Mouse (Mus musculus): ENCODE measurements around the gene Dnase1l3.

Gene Dnase1l3

GRCm38 (mm10) chr14:7977471-7977870 lies 16.9 kb downstream of the Dnase1l3 start:
- no peak for DNase-seq (ENCODE audit: low read depth)

GRCm38 (mm10) chr14:7975177-7975576 lies 19.2 kb downstream of the Dnase1l3 start:
- no peak for DNase-seq (ENCODE audit: low read depth)

DNA sequence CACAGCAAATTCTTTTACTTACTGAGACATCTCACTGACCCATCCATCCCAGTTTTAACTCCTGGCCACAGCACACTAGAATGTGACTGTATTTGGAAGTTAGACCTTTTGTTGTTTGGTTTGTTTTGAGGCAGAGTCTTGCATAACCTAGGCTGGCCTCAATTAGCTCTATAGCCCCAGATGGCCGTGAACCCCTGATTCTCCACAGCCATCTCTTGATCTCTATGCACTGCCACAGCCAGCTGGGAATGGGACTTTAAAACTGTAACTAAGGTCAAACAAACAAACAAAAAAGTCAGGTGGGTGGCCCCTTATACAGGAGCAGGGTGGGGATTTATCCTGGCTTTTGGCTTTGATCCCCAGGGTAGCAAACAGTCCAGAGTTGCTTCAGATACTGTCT lies 19.7 kb downstream of the Dnase1l3 start:
- no peak for DNase-seq (ENCODE audit: low read depth)

DNA sequence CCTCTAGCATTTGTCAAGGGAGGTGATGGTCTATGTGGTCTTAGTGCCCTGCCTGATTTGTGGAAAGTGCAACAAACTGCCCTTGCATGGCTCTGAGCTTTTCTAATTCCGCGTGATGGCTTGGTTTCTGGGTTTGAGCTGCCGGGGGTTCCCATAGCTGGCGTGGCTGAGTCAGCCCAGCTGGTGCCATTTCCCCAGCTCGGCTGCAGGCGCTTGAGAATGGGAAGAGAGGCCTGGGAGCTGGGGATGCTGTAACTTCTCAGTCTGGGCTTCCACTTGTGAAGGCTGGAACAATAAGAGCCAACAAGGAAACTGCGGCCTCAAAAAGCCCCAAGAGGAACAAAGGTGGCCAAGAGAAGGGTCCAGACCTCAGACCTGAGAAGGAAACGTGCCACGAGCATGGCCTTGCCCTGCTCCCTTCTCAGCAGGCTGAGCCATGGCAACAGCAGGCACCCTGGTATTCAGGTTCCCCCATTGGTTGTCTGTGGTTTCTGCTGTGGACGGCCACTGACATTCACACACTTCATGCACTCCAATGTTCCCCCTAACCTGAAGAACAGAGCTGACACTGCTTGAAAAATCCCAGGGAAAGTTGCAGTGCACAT lies 22.4 kb downstream of the Dnase1l3 start:
- DNase-seq (ENCODE audit: low read depth) = no peak

- peak; percentile 68 for DNase-seq (ENCODE audit: low read depth)
Observed at GRCm38 (mm10) chr14:7964219-7964889, 30.0 kb downstream of the Dnase1l3 start.

GRCm38 (mm10) chr14:7963160-7963559 lies 31.2 kb downstream of the Dnase1l3 start:
- DNase-seq (ENCODE audit: low read depth) = no peak

- no peak for DNase-seq (ENCODE audit: low read depth)
Observed at GRCm38 (mm10) chr14:7962626-7963025, 31.7 kb downstream of the Dnase1l3 start.

GRCm38 (mm10) chr14:7961714-7962113 lies 32.7 kb downstream of the Dnase1l3 start:
- DNase-seq (ENCODE audit: low read depth) = no peak

GRCm38 (mm10) chr14:7960616-7961015 lies 33.8 kb downstream of the Dnase1l3 start:
- DNase-seq (ENCODE audit: low read depth) = no peak

DNA sequence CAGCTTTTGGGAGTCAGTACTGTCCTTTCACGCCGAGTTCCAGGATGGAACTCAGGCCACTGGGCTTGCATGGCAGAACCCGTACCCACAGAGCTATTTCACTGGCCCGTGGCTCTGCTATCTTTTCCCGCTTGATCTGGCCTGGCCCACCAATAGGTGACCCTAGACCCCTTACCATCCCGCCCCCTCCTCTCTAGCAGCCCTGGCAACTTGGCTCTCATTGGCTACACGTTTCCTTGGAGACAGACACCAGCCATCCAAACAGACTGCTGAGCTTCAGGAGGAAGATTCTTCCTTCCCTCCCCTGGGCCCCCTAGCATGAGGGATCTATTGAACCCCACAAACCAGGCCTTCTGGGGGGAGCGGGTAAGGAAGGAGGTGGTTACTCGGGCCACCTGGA lies 37.3 kb downstream of the Dnase1l3 start, which contains the start of gene Gm45521:
TSS of gene Gm45521 (plus strand) at position 240 of the 400 bp plus-strand sequence.
- no peak for DNase-seq (ENCODE audit: low read depth)

DNA sequence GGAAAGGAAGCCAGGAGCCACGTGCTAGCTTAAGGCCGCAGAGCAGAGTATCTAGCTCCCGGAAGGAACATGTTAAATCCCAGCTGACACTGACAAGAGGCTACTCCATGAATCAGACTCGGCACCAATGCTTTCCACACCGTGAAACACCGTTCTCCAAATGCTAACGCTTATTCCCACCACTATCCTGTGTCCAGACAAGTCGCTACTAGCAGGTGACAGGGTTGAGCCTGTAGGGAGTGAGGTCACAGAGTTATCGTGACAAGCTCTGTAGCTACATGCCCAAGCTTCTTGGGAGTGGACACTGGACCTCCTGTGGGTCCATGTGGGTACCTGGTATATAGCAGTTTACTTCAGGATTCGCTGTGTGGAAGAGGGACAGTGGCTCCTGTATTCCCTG lies 37.9 kb downstream of the Dnase1l3 start:
- DNase-seq (ENCODE audit: low read depth) = no peak

DNA sequence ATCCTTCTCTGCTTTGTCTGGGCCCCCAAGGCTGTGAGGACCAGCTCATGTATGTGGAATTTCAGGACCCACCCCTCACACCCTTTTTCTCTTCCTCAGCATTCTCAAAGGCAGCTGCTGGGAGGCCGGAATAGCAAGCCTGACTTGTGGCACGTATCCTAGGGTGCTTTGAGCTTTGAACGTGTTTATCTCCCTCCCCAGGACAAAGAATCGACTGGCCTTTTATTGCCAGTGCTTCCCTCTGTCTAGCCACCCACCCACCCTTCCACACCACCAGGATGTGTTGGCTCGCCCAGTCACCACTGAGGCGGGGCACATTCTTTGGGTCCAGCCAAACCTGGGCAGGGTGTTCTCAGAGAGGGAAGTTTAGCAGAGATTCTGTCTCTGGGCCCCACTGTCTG lies 40.3 kb downstream of the Dnase1l3 start:
- no peak for DNase-seq (ENCODE audit: low read depth)

DNA sequence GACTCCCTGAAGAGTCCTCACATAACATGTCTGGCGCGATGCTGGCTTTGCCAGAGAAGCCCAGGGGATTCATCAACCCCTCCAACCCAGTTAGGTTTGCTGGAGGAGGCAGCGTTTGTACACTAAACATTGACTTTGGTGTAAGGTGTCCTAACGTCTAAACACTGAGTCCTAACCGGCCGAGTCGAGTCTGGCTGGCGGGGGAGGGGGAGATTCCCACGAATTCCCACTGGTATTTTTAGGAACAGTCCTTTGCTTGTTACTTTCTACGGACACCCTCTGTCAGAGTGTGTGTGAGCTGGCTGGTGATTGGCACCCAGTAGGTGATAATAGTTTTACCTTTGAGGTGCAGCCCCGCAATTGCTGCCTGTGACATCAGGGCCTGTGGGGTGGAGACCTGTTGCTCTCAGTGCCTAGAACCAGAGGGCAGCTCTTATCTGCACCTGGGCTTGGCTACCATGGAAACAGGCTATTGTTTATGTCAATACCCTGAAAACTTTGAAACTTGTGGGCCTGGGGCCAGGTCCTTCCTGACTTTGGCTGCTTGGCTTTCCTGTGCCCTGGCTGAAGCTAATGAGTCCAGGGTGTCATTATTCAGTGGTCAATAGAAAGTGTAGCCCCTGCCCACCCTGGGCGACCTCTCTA lies 41.6 kb downstream of the Dnase1l3 start:
- DNase-seq (ENCODE audit: low read depth) = no peak

GRCm38 (mm10) chr14:7951234-7951633 lies 43.1 kb downstream of the Dnase1l3 start:
- no peak for DNase-seq (ENCODE audit: low read depth)

- no peak for DNase-seq (ENCODE audit: low read depth)
Observed at GRCm38 (mm10) chr14:7945261-7945660, 49.1 kb downstream of the Dnase1l3 start.

- DNase-seq (ENCODE audit: low read depth) = peak; percentile 45
Observed at GRCm38 (mm10) chr14:7944349-7945039, 49.9 kb downstream of the Dnase1l3 start.

DNA sequence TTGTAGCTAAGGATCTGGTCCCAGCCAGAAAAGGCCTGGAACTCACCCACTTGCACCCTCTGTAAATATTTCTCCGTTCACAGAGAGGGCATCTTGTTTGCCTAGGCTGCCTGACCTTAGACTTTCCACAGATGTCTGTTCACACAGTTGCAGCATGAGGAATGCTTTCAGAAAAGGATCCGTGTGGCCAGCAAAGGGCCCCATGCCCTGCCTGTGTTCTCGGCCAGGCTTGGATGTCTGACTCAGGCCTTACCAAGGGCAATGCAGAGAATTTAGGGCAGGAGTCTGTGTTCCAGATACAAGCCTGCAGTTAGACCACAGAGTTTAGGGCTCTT lies 50.6 kb downstream of the Dnase1l3 start:
- no peak for DNase-seq (ENCODE audit: low read depth)

- DNase-seq (ENCODE audit: low read depth) = no peak
Observed at GRCm38 (mm10) chr14:7943101-7943800, 51.1 kb downstream of the Dnase1l3 start.

GRCm38 (mm10) chr14:7941413-7941812 lies 53.0 kb downstream of the Dnase1l3 start:
- no peak for DNase-seq (ENCODE audit: low read depth)

DNA sequence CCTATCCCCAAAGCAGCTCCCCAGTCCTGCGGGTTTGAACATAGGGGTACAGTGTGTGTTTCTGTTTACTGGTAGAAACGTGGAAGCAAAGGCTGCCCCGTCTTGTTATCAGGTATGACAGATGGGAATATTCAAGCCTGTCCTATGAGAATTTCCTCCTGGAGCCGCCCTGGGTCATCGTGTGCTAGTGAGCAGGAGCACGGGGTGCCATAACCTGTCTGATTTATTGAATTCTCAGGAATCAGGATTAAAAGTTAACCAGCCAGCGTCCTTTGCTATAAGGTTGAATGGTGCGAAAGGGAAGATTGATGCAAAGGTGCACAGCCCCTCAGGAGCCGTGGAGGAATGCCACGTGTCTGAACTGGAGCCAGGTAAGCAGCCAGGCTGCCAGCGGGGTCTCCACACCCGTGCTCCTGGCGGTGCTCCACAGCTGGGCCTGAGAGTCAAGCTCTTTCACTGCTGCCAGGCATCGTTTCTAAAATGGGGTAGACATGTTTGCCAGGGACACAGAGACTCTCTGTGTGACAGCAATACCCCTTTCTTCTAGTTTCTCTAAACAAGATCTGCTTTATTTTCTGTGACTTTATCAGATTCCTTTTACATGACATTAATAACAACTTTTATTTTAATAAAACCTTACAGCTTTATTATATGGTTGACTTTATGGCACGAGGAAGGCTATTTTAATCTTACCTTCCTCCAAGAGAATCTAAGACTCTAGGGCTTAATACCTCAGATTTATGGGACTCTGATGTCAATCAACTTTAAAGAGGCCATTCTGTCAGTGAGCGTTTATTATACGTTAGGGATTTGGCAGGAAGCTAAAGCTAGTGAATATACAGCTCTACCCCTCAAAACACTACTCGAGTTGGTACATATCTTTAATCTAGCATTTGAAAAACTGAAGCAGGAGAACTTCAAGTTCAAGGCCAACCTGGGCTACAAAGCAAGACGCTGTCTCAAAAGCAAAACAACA lies 55.3 kb downstream of the Dnase1l3 start:
- no peak for DNase-seq (ENCODE audit: low read depth)

- DNase-seq (ENCODE audit: low read depth) = no peak
Observed at GRCm38 (mm10) chr14:7937052-7937630, 57.2 kb downstream of the Dnase1l3 start.
